Mouse (Mus musculus) A20 (cell line): Measurements from ENCODE around the gene Qser1.

ENCODE experiments used
- DNase-seq: peaks from one replicate; pipeline ENCODE4 v3.0.0-alpha.2; 2011; ENCODE audit warnings: low read depth, low spot score

Gene Qser1

DNA sequence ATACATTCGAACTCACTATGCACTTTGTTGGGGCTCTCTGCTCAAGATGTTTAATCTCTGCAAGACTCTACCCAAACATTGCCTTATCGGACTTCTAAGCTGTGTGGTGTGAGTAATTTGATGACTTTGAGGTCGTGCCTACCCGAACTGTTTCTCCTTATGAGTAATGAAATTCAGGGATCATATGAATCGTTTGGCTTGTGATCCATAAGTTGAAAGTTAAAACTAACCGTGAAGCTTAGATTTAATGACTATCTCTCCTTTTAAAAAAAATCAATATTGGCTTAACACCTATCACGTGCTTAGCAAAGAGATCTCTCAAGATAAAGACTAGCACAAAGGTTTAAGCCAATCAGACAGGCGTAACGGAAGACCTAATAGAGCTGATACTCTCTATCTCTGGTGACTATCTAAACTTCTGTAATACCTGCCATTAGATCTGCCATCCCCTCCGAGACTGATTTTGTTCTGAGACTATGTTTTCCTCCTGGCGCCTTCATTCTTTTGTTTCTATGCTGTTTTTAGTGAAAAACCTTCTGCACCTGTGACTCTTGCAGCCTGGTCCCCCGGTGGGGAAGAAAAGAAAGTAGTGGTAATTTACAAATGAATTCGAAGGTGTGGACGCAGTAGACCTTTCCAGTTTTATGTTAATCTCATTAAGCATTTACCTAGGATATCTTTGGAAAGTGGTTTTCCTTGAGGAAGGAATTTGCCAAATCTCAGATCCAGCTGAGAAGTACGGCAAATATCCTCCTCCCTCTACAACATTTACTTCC, 1.2 kb upstream of the Qser1 start:
- peak; percentile 81 for DNase-seq

DNA sequence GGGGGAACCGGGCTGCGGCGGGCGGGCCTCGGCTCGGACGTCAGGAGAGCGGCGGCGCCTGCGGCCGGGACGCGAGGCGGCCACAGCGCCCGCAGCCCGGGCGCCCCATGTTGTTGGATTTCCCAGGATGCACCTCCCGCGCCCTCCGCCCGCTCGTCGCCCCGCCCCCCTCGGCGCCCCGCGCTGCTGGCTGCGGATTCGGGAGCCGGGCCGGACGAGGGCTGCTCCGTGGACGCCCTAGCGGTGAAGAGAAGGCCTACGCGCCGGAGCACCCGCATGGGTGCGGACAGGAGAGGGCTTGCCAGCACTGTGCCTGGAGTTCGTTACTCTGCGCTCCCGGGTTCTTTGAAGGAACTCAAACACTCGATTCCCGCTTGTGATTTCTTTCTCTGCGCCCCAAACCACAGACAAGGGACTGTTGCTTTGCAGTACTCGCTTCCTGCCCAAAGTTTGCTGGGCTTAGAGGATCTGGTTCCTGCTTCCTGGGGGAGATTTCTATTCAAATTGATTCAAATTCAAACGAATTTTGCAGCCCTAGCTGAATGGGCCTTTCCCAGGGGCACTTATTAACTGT, 393 bp upstream of the Qser1 start:
- peak; percentile 89 for DNase-seq

DNA sequence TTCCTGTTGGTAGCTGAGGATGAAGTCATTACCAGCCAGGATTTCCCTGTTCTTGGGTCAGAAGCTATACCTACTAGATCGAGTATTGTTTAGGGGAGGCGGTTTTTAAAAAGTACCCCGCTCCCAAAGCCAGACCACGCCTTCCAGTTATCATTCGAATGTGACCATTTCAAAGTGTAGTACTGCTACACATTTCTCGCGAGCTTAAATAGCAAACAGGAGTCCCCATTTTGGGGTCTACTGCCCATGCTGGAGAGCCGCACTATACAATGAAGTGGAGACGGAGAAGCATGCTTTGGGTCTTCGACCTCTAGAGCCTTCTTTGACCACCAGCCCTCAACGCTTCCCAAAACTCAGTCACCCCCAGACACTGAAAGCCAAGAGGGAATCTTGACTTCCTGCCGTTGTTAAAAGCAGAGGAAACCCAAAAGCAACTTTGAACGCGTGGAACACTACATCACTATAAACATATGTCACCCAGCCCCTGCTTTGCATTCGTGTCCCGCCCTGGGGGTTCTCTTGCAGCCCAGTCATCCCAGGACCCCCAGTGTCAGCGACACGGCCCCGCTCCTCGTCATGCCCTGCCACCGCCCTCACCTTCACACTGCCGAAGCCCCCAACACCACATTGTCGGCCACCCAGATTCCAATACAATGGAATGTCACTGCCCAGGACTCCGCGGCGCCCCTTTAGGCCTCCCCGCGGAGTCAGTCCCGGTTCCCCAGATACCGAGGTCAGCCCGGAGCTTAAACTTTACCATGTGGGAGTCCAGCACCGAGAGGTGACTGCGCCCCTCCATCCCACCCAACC, 794 bp downstream of the Qser1 start:
- DNase-seq, result peak; percentile 83

DNA sequence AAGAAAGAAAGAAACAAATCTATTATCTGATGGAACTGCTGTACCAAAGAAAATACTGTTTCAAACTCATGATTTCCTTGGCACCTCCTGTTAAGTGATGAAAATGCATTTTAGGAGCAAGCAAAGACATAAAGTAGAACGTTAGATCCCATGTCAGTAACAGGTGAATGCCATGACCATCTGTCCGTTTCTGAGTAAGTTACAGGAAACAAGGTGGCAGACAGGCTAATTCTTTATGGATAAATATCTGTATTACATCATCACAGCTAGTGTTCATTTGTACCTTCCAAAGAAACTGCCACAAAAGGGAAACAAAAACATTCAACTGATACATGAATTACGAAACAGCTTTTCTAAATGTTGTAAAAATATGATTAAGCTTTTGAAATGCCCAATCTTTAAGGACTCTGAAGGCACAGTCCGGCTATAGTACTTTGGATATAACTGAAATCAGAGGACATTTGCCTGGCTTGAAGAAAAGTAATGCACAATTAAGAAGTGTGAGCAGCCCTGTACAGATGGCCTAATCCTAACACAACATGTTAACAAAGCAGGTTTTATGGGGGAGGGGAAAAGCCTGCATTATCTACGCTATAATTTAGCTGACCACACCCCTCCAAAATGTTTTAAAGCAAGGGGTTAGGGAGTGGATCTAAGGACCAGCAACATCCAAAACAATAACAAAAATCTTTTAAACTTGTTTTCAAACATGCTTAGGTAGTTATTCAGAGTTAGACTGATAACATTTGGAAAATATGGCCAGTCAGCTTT, 2.2 kb downstream of the Qser1 start:
- DNase-seq, result no peak

DNA sequence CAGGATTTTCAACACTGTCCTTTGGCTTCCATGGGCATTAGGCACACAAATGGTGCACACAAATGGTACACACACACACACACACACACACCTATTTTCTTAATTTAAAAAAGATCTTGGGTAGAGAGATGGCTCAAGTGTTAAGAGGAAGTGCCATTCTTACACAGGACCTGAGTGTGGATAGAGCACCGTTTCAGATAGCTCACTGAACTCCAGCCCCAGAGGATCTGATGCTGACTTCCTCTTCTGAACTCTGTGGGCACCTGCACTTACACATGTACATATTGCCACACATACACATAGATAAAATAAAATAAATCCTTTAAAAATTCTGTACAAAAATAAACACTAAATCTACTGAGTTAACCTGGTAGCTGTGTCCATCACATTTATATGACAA, 11.1 kb downstream of the Qser1 start:
- DNase-seq, result peak; percentile 75

DNA sequence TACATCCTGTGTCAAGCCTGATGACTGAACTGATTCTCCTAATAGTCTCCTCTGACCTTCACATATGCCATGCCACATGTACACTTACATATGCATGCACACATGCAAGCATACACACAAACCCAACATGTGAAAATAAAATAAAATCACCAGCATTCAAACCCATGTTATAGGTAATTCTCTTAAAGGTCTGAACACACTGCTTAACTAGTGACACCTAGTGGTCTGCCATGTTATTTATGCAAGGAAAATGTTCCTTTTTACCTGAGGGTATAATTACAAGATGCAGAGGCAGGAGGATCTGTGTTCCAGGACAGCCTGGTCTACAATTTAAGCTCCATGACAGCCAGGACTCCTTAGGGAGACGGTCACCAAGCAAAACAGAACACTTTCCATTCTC, 41.8 kb downstream of the Qser1 start:
- peak; percentile 53 for DNase-seq

DNA sequence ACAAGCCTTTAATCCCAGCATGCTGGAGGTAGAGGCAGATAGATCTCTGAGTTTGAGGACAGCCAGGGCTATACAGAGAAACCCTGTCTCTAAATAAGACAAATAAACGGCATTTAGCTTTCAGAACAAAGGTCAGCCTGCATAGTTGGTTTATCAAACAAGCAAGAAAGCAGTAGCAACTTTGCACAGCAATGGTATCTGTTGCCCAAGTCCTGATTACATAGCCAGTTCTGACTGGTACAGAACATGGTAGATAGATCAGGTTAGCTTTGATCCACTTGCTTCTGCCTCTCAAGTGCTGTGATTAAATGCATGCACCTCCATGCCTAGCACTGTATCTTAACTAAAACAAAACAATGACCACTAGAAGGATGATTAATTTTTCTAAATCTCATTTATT, 47.9 kb downstream of the Qser1 start:
- DNase-seq, result no peak

DNA sequence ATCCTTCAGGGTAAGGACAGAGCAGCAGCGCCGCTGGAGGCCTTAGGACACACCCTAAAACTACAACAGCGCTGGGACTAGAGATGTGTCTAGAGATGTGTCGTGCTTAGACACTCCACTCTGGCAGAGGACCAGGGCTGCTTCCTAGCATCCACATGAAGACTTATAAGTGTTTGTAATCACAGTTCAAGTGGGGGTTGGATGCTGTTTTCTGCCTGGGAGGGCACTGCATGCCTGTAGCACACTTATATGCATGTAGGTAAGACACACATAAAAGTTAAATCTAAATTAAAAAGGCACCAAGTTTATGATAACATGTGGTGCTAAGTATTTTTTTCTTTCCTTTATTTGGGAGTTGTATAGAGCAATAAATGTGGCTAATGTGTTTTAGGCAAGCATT, 52.5 kb downstream of the Qser1 start:
- no peak for DNase-seq

DNA sequence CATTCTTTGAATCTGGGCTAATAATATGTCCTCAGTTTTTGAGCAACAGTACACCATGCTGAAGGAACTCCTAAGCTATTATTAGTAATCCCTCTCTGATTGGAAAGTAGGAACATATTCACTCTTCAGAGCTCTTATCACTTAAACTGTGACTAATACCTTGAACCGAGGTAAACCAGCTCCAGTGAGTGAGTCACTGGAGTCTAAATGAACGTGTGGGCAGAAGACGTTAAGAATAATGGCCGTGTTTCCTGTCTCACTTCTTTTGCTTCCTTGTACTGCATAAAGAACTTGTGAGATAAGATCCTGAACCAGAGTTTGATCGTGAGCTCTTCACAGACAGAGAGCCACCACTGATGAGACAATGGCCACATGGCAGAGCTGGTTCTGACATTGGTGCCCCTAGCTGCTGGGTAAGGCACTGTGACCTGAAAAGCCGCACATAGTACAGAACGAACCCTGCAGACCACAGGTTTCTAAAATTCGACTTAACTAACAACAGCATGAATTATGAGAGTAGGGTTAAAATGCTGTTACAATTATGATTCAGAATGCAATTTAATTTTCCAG, 53.3 kb downstream of the Qser1 start:
- DNase-seq, result no peak

DNA sequence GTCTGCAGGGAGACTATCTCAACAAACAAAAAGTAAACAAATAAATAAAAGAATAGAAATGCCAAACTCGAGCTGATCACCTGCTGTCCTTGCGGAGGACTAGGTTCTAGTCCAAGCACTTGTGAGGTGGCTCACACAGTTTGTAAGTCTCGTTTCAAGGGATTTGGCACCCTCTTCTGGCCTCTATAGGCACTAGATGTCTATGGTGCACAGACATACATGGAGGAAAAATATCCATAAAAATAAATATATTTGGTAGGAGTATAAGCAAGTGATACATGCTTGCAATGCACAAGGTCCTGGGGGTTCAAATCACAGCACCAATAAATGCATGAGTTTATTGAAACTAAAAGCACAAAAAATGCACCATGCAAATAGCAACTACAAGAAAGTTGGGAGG, 65.9 kb downstream of the Qser1 start:
- peak; percentile 58 for DNase-seq

DNA sequence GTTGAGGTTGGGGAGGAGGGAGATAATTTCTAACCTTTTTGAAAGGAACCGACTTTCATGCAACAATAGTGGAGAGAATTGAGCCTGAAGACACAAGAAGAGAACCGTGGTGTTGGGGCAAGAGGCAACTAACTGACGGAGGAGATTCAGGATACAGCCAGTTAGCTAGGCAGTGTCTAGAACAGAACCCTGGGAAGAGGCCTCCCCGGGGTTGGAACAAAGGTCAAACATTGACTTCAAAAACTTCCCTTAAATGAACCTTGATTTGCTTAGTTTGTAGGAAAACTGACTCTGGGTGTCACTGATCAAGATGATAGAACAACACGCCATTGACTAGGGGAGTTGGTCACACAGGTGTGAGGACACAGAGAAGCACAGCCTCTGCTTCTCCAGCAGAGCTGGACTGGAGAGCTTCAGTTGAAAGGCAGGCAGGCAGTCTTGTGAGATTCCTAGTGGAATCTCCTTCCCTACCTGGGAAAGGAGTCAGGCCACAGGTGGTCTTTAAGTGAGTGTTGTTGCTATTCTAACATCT, 67.8 kb downstream of the Qser1 start:
- DNase-seq, result no peak

DNA sequence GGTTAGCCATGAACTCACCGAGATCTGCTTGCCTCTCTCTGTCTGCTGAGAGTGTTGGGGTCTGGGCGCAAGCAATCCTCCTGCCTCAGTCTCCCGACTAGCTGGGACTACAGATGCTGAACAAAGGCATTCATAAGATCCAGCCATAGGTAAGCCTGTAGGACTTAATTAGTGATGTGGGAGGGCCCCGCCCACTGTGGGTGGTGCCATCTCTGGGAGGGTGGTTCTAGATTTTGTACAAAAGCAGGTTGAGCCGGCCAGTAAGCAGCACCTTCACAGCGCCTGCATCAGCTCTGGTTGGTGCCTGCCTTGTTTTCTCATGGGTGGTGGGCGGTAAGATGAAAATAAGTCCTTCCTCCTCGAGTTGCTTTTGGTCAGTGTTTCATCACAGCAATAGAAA, 70.3 kb downstream of the Qser1 start:
- peak; percentile 74 for DNase-seq

DNA sequence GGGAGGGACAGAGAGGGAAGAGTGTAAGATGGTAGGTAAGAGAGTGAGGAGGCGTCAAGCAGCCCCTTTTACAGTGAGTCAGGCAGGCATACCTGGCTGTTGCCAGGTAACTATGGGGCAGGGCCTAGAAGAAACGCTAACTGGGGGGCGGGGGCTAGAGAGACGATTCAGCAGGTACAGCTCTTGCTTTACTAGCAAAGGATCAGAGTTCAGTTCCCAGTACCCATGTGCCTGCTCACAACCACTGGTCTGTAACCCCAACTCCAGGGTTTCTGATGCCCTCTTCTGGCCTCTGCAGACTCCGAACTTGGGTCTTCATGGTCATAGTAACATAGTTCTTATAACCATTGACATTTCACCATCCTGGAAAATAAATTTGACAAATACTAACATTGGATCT, 72.6 kb downstream of the Qser1 start:
- no peak for DNase-seq

DNA sequence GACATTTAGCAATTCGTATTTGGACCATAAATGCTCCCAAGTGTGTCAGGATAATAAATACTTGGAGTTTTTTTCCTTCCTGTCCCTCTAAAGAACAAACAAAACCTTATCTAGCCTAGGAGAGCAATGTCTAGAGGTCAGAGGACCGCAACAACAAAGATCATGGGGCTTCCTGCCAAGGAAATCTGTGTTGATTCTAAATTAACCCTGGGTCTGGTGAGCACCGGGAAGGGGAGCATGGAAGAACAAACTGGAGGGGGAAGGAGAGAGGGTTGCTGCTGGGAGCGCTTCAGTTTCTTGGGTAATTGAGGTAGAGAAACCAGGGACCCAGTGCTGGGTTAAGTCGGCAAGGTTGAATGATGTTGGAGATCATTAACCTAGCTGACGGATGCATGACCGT, 73.4 kb downstream of the Qser1 start:
- no peak for DNase-seq

DNA sequence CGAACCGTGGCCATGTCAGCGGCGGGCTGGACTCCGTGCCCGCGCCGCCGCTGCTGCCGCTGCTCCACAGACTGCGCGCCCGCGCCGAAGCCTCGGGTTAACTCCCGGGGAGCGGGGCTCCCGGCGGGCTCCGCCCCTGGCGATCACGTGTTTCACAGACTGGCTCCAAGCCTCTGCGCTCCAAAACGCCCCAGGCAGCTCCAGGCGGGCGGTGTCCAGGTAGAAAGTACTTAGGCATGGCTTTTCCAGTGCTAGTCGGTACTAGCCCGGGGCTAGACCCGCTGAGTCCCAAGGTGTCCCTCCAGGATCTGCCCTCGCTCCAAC, 73.9 kb downstream of the Qser1 start, which contains the start of gene Depdc7:
TSS of gene Depdc7 (minus strand) at position 138 of the 324 bp plus-strand sequence.
- DNase-seq, result peak; percentile 93

DNA sequence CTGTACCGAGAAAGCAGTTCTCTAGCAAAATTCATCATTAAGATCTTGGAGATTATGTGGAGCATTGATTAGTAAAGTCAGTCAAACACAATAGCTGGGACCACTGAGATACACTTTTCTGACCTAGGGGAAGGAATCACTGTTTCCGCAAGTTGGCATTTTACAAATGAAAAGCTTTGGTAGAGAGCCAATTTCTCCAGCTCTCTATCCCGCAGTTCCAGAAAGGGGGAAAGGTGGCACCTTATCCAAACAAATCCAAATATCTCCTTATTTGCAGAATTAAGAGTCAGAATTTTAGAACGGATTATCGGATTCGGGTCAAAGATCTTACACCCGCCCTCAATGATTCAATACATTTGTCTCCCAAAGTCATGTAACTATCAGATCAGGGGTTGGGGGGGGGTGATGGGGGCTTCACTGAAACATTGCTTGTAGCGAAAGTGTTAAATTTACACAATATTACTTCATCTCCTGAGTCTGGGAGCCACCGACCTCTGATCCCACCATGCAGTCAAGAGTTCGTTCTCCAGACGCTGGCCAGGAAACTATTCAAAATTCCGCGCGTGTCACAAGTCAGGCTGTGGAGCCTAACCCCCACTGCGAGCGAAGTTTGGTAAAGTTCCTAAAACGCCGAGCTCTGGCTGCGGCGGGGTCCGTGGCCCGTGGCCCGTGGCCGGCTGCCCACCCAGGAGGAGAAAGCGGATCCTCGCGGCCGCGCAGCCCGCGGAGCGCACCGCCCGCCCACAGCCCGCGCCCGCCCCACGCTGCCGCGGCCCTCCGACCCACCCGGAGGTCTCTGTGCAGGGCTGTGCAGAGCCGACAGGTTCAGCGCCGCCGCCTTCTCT, 74.4 kb downstream of the Qser1 start:
- DNase-seq, result peak; percentile 37

DNA sequence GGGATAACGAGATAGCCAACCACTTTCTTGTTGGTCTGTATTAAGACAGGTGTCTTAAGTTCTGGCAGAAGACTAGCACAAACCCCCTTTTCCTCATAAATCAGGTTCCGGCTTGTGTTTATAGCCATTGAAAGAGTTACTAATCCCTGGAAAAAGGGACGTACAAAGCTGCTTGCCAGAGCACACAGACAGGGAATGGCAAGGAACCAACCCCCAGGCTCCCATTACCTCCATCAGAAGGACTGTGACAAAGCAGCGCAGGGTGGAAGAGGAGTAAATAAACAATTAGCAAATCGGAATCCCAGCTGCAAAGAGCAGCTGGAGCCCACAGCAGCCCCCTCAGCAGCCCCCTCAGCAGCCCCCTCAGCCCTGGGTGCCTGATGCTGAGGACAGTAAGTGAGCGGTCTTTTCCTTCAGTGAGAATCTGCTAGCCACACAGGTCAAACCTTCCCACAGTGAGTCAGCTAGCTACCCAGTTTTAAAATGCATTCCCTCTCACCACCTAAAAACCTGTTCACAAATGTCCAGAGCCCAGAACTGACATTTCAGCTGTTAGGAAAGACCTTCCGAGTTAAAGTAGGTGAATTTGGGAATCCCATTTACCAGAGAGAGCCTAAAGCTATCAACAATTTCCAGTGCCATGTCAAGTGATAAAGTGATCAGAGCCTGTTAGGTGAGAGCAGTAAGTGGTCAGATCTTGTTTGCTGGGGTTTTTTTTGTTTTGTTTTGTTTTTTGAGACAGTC, 75.4 kb downstream of the Qser1 start:
- no peak for DNase-seq

DNA sequence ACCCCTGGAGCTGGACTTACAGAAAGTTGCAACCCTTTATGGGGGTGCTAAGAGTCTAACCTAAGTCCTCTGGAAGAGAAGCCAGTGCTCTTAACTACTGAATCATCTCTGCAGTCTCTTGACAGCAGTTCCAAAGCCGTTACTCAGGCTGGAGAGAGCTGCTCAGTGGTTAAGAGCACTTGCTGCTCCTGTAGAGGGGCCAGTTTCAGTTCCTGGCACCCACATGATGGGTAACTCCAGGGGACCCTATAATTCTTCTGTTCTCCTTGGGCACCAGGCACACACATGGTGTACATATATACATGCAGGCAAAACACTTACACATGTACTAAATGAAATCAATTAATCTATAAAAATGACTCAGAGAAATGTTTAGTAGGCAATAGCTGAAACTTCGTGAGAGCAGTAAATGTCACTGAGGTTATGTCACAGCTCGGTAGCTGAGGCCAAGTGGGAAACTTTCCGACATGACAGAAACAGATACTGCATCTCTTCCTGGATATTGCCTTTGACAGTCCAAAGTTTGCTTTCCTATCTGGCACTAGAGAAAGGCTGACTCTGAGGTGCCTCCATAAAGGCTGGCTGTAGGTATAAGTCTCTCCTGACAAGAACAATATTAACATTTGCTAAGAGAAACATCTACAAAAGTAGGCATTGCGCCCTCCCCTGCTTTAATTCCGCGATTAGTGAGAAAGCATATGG, 76.2 kb downstream of the Qser1 start:
- peak; percentile 70 for DNase-seq

DNA sequence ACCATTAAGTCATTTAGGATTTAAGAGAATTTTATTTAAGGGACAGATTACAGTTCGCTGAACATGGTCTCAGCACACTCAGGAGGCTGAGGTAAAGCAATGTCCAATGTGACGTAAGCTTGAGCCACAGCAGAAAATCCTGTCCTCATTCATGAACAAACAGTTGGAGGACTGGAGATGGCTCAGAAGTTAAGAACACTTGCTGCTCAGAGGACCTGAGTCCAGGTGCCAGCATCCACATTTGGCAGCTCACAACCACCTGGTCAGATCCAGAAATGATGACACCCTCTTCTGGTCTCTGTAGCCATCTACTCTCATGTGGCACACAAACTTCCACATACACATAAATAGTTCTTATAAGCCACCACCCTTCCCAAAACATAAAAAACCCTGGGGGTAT, 76.9 kb downstream of the Qser1 start:
- no peak for DNase-seq
